In the genomic region with DNA sequence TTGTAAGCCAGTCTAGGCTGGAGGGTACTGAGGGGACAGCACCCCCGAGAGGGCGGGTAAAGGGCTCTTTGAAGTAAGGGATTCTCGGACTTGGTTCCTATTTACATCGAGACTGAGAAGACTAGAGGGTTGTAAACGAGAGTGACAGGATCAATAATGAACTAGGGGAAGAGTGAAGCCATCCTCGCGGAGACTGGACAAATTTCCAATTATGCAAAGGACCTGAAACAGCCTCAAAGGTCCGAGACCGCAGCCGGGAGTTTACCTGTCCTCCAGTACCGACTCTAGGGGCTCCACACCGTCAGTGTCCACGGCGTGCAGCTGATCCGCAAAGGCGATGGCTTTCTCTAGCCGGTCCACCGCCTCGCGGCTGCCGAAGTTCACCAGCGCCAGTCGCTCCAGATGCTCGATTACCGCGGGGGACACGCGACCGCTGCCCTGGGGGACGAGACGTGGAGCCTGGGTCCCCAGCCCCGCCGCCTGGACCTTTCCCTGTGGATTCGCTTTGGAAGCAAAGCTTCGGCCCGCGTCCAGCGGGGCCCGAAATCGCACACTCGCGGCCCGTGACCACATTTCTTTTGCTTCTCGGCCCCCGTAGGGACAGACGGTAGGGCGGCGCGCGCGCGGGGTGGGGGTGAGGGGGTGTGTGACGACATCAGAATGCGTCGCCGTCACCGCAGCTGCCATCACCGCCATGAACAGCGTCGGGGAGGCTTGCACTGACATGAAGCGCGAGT, we compare ENCODE assay signal across 1 mouse cellular context.
TF ChIP-seq lines count a peak whose summit lies in the region.

Gatc (minus strand) TSS at position 602 of the 737 bp plus-strand sequence.
Triap1 (plus strand) TSS at position 649 of the 737 bp plus-strand sequence.

TF ChIP-seq in CH12.LX, 34 proteins besides CTCF, POLR2A, EP300 and RAD21:
- TF ChIP-seq PAX5 (IDR thresholded peaks at IDR 0.05; ENCODE audit: low read length): no peak
- no peak for TF ChIP-seq JUND (conservative IDR thresholded peaks at IDR 0.05; ENCODE audit: low read depth, low read length)
- TF ChIP-seq ZKSCAN1 (IDR thresholded peaks at IDR 0.05; ENCODE audit: borderline replicate concordance, low read depth, low read length): no peak; the same call in 1 of the 2 replicates
- TF ChIP-seq MEF2A (IDR thresholded peaks at IDR 0.05; ENCODE audit: borderline replicate concordance, low read depth, low read length): peak; percentile 62; the same call in 1 of the 2 replicates
- peak; percentile 14; the same call in 1 of the 2 replicates for TF ChIP-seq MAX (IDR thresholded peaks at IDR 0.05; ENCODE audit: low read length)
- TF ChIP-seq NELFE (IDR thresholded peaks at IDR 0.05; ENCODE audit: low read depth, low read length): peak; percentile 81
- TF ChIP-seq RCOR1 (conservative IDR thresholded peaks at IDR 0.05; ENCODE audit: low read depth, low read length): peak; percentile 48; the same call in 1 of the 2 replicates
- TF ChIP-seq JUN (IDR thresholded peaks at IDR 0.05; ENCODE audit: insufficient read depth, low read depth, low read length): no peak
- peak; percentile 81; the same call in 1 of the 2 replicates for TF ChIP-seq KAT2A (IDR thresholded peaks at IDR 0.05; ENCODE audit: insufficient replicate concordance, low read length)
- TF ChIP-seq IRF4 (IDR thresholded peaks at IDR 0.05; ENCODE audit: low read depth, low read length): 0 out of 2 replicates have a peak, but pooled peaks have one; percentile 27
- peak; percentile 71; the same call in 1 of the 2 replicates for TF ChIP-seq ELF1 (IDR thresholded peaks at IDR 0.05; ENCODE audit: low read depth, low read length)
- no peak for TF ChIP-seq E2F4 (IDR thresholded peaks at IDR 0.05; ENCODE audit: insufficient replicate concordance, low read depth, low read length)
- TF ChIP-seq CHD2 (IDR thresholded peaks at IDR 0.05; ENCODE audit: low read length): peak; percentile 26; the same call in 1 of the 2 replicates
- peak; percentile 94 for TF ChIP-seq SIN3A (IDR thresholded peaks at IDR 0.05; ENCODE audit: low read length)
- TF ChIP-seq ZC3H11A (IDR thresholded peaks at IDR 0.05; ENCODE audit: low read depth, low read length): no peak
- peak; percentile 70 for TF ChIP-seq ZMIZ1 (IDR thresholded peaks at IDR 0.05; ENCODE audit: low read depth, low read length)
- peak; percentile 90 for TF ChIP-seq HCFC1 (IDR thresholded peaks at IDR 0.05; ENCODE audit: low read depth, low read length)
- TF ChIP-seq ZNF384 (IDR thresholded peaks at IDR 0.05; ENCODE audit: low read depth, low read length): no peak
- peak; percentile 66 for TF ChIP-seq NRF1 (IDR thresholded peaks at IDR 0.05; ENCODE audit: low read depth, low read length)
- peak; percentile 93 for TF ChIP-seq BHLHE40 (IDR thresholded peaks at IDR 0.05; ENCODE audit: low read depth, low read length)
- peak; percentile 99 for TF ChIP-seq MAZ (IDR thresholded peaks at IDR 0.05; ENCODE audit: low read depth, low read length)
- TF ChIP-seq MAFK (IDR thresholded peaks at IDR 0.05; ENCODE audit: insufficient replicate concordance, low read length): no peak
- TF ChIP-seq TCF12 (IDR thresholded peaks at IDR 0.05; ENCODE audit: low read depth, low read length): peak; percentile 73
- TF ChIP-seq GABPA (IDR thresholded peaks at IDR 0.05; ENCODE audit: insufficient replicate concordance, low read depth, low read length): peak; percentile 46; the same call in 1 of the 2 replicates
- TF ChIP-seq MYC (IDR thresholded peaks at IDR 0.05; ENCODE audit: low read depth, low read length): 0 out of 2 replicates have a peak, but pooled peaks have one; percentile 66
- TF ChIP-seq USF1 (IDR thresholded peaks at IDR 0.05; ENCODE audit: low read depth, low read length): 0 out of 2 replicates have a peak, but pooled peaks have one; percentile 2
- no peak for TF ChIP-seq ETS1 (conservative IDR thresholded peaks at IDR 0.05; ENCODE audit: low read depth, low read length)
- no peak for TF ChIP-seq CHD1 (IDR thresholded peaks at IDR 0.05; ENCODE audit: low read depth, low read length)
- peak; percentile 91; the same call in 1 of the 2 replicates for TF ChIP-seq MXI1 (IDR thresholded peaks at IDR 0.05; ENCODE audit: low read depth, low read length)
